Mouse (Mus musculus): ENCODE data around the gene Tmem208. TPM values are rescaled to one million over a fixed set of nuclear protein-coding genes. Genes with fewer than 3 reads are reported as not detected.

Gene Tmem208
- polyA plus RNA-seq, 1 experiment from 2014 or later = 119 TPM

DNA sequence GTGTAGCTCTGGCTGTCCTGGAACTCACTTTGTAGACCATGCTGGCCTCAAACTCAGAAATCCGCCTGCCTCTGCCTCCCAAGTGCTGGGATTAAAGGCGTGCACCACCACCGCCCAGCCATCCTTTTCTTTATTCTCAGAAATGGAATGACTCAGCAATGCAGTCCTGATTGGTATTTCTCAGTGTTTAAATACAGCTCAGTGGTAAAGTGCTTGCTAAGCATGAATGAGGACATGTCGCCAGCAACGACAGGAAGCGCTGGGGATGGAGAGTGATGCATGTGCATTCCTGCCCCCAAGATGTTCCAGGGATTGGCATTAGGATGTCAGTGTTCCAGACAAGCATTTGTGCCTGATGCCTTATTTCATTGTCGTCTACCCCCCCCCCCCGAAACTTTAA is 22.8 kb upstream of the Tmem208 start:
- Histone ChIP-seq H3K4me2 (replicated peaks) (no peak overlapping the region), H3K36me3 (peaks cover 78% of the 10 kb centered on the region), H3K4me1 (peaks cover 32% of the 10 kb centered on the region), H3K9me3 (no peaks in the 10 kb centered on the region), H3K27ac (no peak overlapping the region), H3K9ac (no peak overlapping the region), H3K4me3 (no peak overlapping the region), H3K27me3 (no peaks in the 10 kb centered on the region)
- 90% methylated on average over 8 of the region's 8 CpGs for WGBS
- no peak for ATAC-seq (ENCODE audit: low FRiP score, low read depth)

DNA sequence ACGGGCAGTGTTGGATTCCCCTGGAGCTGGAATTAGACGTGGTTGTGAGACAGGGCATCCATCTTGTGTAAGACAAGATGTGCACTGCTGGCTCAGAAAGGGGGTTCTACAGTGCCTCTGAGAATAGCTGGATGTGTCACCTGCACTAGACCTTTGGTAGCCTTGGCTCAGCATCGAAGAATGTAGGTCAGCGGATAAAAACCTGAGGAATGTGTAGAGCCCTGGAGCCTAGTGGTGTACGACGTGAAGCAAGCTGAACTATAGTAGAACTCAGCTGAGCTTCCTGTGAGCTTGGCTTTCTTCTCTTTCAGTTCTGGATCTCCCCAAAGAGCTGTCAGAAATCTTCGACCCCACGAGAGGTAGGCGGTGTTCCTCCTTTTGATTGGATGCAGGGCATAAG is 22.3 kb upstream of the Tmem208 start:
- peaks cover 79% of the 10 kb centered on the region for H3K36me3 ChIP-seq
- no peak overlapping the region for H3K4me3 ChIP-seq
- no peaks in the 10 kb centered on the region for H3K27me3 ChIP-seq
- WGBS = 86% methylated on average over 9 of the region's 9 CpGs
- H3K4me2 ChIP-seq (replicated peaks) = no peak overlapping the region
- no peak overlapping the region for H3K9ac ChIP-seq
- no peaks in the 10 kb centered on the region for H3K9me3 ChIP-seq
- ATAC-seq (ENCODE audit: low FRiP score, low read depth) = no peak
- H3K27ac ChIP-seq = no peak overlapping the region
- peaks cover 27% of the 10 kb centered on the region for H3K4me1 ChIP-seq

DNA sequence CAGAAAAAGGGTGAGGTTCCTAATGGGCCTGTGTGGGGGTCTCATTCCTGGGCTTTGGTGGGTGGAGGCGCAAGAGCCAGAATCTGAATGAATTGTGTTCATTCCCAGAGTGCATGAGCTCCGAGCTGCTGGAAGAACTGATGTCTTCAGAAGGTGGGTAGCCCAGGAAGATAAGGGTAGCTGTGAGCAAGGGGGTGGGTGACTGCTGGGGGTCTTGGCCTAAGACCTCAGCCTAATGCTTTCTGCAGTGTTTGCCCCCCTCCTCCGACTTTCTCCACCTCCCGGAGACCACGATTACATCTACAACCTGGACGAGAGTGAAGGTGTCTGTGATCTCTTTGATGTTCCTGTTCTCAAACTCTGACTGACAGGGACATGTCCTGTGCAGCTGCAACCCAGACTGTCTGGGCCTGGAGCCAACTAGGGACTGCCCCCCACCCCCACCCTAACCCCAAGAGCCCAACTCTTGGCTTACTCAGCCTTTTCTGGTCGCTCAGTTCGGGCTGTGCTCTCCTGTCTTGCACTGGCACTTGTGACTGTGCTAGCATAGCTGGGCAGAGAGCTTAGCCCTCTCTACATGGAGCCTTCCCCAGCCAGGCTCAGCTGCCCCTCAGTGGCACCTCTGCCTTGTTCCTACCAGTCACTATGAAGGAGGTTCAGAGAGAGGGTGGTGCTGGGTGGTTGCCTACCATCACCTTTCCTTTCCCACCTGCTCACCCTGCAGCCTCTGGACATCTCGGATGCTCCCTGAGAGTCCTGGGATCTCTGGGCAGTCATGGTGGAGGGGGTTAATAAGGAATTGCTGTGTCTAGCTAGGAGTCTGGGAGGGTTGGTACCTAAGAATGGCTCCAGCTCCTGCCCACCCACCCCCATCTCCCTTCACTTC is 21.6 kb upstream of the Tmem208 start:
- Histone ChIP-seq H3K9ac (no peak overlapping the region; the same call in 1 of the 2 replicates), H3K4me1 (peaks cover 24% of the 10 kb centered on the region), H3K4me2 (replicated peaks) (0 out of 2 replicates have a peak overlapping the region, but pooled peaks have one; percentile 72), H3K9me3 (no peaks in the 10 kb centered on the region), H3K36me3 (peaks cover 82% of the 10 kb centered on the region), H3K27me3 (no peaks in the 10 kb centered on the region), H3K27ac (peak overlapping the region; percentile 39; the same call in 1 of the 2 replicates), H3K4me3 (no peak overlapping the region)
- ATAC-seq (ENCODE audit: low FRiP score, low read depth) = peak; percentile 34; the same call in 1 of the 2 replicates
- 63% methylated on average over 9 of the region's 9 CpGs for WGBS

DNA sequence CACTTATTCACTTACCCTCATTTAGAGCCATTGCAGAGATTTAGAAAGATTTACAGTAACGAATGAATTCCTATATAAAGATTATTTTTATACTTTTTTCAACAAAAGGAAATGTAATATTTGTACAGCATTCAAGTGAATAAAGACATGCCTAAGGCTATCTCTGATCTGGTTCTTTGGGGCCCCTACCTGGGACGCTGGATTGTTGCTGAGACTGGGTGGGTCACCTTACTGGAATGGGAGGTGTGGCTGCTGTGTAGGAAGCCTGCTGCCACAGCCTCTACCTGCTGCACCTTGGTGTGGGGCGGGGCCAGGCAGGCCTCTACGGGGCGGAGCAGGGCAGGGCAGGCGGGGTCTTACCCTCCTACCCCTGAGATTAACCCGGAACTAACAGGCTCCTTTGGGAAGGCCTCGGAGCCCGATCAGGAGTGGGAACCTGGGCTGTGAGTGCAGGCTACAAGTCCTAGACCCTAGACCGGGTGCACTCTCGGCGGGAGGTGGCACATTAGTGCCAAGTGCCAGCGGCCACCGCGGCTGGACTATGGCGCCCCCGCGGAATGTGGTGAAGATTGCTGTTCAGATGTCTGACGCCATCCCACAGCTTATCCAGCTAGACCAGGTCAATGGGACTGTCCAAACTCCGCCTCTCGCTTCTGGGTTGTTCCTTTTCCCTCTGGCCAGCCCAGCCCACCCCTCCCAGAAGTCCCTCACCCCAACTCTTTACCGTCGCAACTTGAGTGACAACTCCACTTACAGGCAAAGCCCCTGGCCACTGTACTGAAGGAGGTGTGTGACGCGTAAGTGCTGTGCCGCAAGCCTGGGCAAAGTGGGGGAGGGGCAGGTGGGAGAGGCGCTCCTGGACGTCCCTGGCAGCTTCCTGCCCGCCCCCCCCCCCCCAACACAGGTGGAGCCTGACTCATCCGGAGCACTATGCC is 20.7 kb upstream of the Tmem208 start, which contains the start of gene Elmo3:
TSS of gene Elmo3 (plus strand) at position 391 of the 935 bp plus-strand sequence.
- Histone ChIP-seq H3K27ac (peak within 1 kb of the TSS; percentile 70), H3K4me3 (peak within 1 kb of the TSS; percentile 40), H3K9ac (peak within 1 kb of the TSS; percentile 58), H3K4me2 (replicated peaks) (peak within 1 kb of the TSS; percentile 72), H3K27me3 (no peaks in the 10 kb centered on the region), H3K36me3 (peaks cover 82% of the 10 kb centered on the region), H3K9me3 (no peaks in the 10 kb centered on the region), H3K4me1 (peaks cover 24% of the 10 kb centered on the region)
- ATAC-seq (ENCODE audit: low FRiP score, low read depth) = peak; percentile 77
- WGBS = 4% methylated on average over 29 of the region's 30 CpGs

DNA sequence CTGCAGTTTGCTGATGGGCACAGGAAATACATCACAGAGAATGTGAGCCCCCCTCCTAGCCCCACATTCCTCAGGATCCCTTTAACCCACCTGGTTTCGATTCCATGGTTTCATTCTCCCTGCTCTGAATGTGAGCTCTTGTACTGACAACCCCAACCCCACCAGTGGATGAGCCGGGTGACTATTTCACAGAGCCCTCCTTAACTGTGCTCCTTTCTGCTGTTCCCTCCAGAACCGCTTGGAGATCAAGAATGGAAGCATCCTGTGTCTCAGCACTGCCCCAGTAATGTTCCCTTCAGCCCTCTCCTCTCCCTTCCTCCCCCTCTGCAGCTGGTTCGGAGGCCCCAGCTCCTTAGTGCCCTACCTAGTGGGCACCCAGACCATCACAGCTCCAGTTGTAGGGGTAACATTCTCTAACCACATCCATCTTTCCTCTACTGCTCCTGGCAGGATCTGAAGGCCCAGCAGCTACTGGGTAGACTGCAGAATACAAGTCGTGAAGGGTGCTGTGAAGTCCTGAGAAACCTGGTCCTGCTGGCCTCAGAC is 19.9 kb upstream of the Tmem208 start:
- 38% methylated on average over 5 of the region's 5 CpGs for WGBS

DNA sequence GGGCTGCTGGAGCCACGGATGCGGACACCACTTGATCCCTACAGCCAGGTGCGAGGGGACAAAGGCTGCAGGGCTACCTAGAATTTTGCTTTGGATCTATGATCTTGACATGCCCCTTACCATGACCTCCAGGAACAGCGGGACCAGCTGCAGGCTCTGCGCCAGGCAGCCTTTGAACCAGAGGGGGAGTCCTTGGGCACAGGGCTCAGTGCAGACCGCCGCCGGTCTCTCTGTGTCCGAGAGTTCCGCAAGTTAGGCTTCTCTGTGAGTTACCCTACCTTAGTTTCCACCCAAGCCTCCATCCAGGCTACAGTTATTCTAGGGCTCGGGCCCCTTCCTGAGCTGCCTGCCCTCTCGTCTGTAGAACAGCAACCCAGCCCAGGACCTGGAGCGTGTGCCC is 18.5 kb upstream of the Tmem208 start:
- Histone ChIP-seq H3K36me3 (peaks cover 79% of the 10 kb centered on the region), H3K4me2 (replicated peaks) (no peak overlapping the region), H3K27me3 (no peaks in the 10 kb centered on the region), H3K4me1 (peaks cover 24% of the 10 kb centered on the region), H3K9me3 (no peaks in the 10 kb centered on the region), H3K27ac (no peak overlapping the region), H3K4me3 (no peak overlapping the region), H3K9ac (no peak overlapping the region)
- ATAC-seq (ENCODE audit: low FRiP score, low read depth) = no peak
- 96% methylated on average over 13 of the region's 13 CpGs for WGBS

More for the DNA sequence above, 19.9 kb upstream of the Tmem208 start:
- Histone ChIP-seq H3K9ac (peak overlapping the region; percentile 58), H3K27me3 (no peaks in the 10 kb centered on the region), H3K4me2 (replicated peaks) (peak overlapping the region; percentile 72), H3K9me3 (no peaks in the 10 kb centered on the region), H3K36me3 (peaks cover 79% of the 10 kb centered on the region), H3K4me1 (peaks cover 24% of the 10 kb centered on the region), H3K27ac (peak overlapping the region; percentile 70), H3K4me3 (peak overlapping the region; percentile 40)
- ATAC-seq (ENCODE audit: low FRiP score, low read depth) = peak; percentile 12; the same call in 1 of the 2 replicates

DNA sequence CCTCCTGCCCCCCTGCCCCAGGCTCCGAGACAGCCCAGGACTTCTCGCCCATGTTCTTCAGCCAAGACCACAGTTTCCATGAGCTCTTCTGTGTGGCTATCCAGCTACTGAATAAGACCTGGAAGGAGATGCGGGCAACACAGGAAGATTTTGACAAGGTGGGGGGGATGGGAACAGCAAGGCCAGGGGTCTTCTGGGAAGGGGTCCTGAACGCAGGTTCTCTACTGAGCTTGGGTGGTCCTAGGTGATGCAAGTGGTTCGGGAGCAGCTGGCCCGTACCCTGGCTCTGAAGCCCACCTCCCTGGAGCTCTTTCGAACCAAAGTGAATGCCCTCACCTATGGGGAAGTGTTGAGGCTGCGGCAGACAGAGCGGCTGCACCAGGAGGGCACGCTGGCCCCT is 17.7 kb upstream of the Tmem208 start:
- Histone ChIP-seq H3K36me3 (peaks cover 81% of the 10 kb centered on the region), H3K4me3 (no peak overlapping the region), H3K27me3 (no peaks in the 10 kb centered on the region), H3K27ac (no peak overlapping the region), H3K4me1 (peaks cover 24% of the 10 kb centered on the region), H3K9ac (no peak overlapping the region), H3K4me2 (replicated peaks) (no peak overlapping the region), H3K9me3 (no peaks in the 10 kb centered on the region)
- ATAC-seq (ENCODE audit: low FRiP score, low read depth) = no peak
- 92% methylated on average over 10 of the region's 10 CpGs for WGBS

DNA sequence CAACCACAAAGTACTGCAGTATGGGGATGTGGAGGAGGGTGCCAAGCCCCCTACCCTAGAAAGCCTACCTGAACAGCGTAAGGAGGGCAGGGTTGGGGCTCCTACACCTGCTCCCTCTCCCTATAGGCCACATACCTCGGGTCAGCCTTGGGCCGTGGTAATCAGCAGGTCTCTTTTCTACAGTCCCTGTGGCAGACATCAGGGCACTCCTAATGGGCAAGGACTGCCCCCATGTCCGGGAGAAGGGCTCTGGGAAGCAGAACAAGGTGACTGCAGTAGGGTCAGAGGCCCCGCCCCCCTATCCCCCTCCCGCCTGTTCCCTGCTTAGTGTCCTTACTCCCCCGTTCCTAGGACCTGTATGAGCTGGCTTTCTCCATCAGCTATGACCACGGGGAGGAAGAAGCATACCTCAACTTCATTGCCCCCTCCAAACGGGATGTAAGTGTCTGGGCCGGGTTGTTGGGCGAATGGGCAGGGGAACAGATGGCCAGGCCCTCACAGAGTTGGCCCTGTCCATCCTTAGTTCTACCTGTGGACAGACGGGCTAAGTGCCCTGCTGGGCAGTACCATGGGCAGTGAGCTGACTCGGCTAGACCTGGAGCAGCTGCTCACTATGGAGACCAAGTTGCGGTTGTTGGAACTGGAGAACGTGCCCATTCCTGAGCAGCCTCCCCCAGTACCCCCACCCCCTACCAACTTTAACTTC is 16.9 kb upstream of the Tmem208 start:
- 81% methylated on average over 15 of the region's 15 CpGs for WGBS
- H3K9ac ChIP-seq = no peak overlapping the region; the same call in 1 of the 2 replicates
- H3K9me3 ChIP-seq = no peaks in the 10 kb centered on the region
- H3K4me1 ChIP-seq = peaks cover 23% of the 10 kb centered on the region
- H3K27me3 ChIP-seq = no peaks in the 10 kb centered on the region
- H3K4me2 ChIP-seq (replicated peaks) = no peak overlapping the region
- no peak overlapping the region for H3K27ac ChIP-seq
- peaks cover 82% of the 10 kb centered on the region for H3K36me3 ChIP-seq
- no peak overlapping the region for H3K4me3 ChIP-seq
- ATAC-seq (ENCODE audit: low FRiP score, low read depth) = no peak

DNA sequence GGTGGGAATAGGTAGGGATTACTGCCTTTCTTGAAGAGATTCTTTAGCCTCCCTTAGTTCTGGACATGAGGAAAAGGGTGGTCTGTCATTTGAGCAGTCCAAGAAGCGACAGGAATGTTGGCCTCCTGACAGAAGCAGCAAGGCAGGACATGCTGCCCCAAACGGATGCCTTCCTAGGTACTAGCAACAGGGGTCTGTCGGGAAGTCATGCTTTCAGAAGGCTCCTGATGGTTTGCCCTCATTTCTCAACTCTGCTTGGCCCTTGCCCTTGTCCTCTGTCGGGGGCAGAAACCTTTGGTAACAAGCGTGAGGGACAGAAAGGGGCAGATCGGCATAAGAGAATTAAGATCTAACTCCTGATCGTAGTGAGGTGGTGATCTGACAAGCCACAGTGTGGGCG is 16.0 kb upstream of the Tmem208 start:
- peaks cover 83% of the 10 kb centered on the region for H3K36me3 ChIP-seq
- peaks cover 16% of the 10 kb centered on the region for H3K4me1 ChIP-seq
- WGBS = 88% methylated on average over 8 of the region's 8 CpGs
- no peaks in the 10 kb centered on the region for H3K27me3 ChIP-seq
- no peak overlapping the region for H3K4me3 ChIP-seq
- H3K9me3 ChIP-seq = no peaks in the 10 kb centered on the region
- H3K9ac ChIP-seq = no peak overlapping the region
- H3K27ac ChIP-seq = no peak overlapping the region
- ATAC-seq (ENCODE audit: low FRiP score, low read depth) = no peak
- no peak overlapping the region for H3K4me2 ChIP-seq (replicated peaks)

DNA sequence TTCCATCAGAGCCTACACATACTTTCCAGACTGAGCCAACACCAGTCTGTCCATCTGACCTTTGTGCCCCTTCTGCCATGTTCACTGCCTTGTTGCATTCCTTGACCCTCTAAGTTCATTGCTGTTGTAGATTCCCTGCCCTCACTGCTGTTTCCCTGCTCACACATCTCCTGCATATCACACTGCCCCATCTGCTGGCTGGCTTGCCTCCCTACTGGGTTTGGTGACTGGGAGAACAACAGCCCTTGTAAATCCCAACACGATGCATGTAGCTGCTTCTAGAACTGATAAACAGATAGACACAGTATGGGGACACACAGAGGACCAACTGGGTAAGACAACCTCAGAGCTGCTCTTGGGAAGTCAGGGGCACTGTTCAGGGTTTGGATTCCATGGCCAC is 14.4 kb upstream of the Tmem208 start:
- peaks cover 95% of the 10 kb centered on the region for H3K36me3 ChIP-seq
- ATAC-seq (ENCODE audit: low FRiP score, low read depth) = no peak

DNA sequence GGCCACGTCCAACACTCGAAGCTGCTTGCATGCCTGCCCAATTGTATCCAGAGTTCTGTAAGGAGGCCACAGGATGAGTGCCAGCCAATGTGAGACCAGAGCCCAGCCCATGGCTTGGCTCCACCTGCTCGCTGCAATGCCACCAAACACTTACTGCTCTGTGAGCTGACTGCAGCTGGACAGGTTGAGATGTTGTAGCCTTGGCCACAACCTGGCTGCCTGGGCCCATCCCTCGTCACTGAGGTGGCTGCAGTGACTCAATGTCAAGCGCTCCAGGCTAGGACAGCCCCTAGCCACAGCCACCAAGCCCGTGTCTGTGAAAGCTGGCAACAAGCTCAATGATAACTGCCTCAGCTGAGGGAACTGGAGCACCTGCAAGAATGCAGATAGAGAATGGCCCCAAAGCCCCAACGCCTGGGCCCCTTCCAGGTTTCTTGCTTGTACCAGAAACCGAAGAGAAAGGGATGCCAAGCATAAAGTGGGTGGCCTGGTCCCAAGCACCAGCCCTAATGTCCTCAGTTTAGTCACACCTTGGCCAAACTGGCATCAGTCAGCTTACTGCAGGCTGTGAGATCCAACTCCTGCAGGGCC is 13.2 kb upstream of the Tmem208 start:
- Histone ChIP-seq H3K27me3 (no peaks in the 10 kb centered on the region), H3K4me3 (no peak overlapping the region), H3K36me3 (peaks cover 95% of the 10 kb centered on the region), H3K4me1 (no peaks in the 10 kb centered on the region), H3K9me3 (no peaks in the 10 kb centered on the region), H3K27ac (no peak overlapping the region), H3K9ac (no peak overlapping the region), H3K4me2 (replicated peaks) (no peak overlapping the region)
- no peak for ATAC-seq (ENCODE audit: low FRiP score, low read depth)
- WGBS = 89% methylated on average over 8 of the region's 8 CpGs

More for the DNA sequence above, 14.4 kb upstream of the Tmem208 start:
- Histone ChIP-seq H3K4me1 (peaks cover under 1% of the 10 kb centered on the region; the same call in 1 of the 2 replicates), H3K27ac (no peak overlapping the region), H3K9me3 (no peaks in the 10 kb centered on the region), H3K4me2 (replicated peaks) (no peak overlapping the region), H3K27me3 (no peaks in the 10 kb centered on the region), H3K4me3 (no peak overlapping the region), H3K9ac (no peak overlapping the region)
- WGBS = 90% methylated on average over 1 of the region's 1 CpGs

Measured in limb, embryonic 13.5 days (tissue).